Mouse (Mus musculus) megakaryocyte, embryonic 14.5 days (primary cell): ENCODE measurements around the gene C2cd2l. TPM values are rescaled to one million over a fixed set of nuclear protein-coding genes. Genes with fewer than 3 reads are reported as not detected.

Experiments
- H3K27me3 ChIP-seq: replicated peaks from 2 replicates; pipeline ENCODE3; 2012; ENCODE audit warnings: inconsistent platforms
- H3K36me3 ChIP-seq: replicated peaks from 2 replicates; pipeline ENCODE3; 2012; ENCODE audit warnings: low read length, inconsistent platforms, mixed read lengths
- H3K4me1 ChIP-seq: 2 replicates; pipeline ENCODE4 v1.6.1; 2012; ENCODE audit warnings: inconsistent platforms
- H3K4me3 ChIP-seq: replicated peaks from 2 replicates; pipeline ENCODE3; 2012; ENCODE audit warnings: moderate library complexity, mild to moderate bottlenecking, inconsistent platforms
- H3K9me3 ChIP-seq: 2 replicates; pipeline ENCODE4 v1.6.1; 2012; ENCODE audit warnings: inconsistent platforms
- FLI1 ChIP-seq: IDR thresholded peaks from 2 replicates; pipeline ENCODE4 v1.6.1; 2012; ENCODE audit warnings: low read length, inconsistent platforms, mixed read lengths
- GATA1 ChIP-seq: IDR thresholded peaks from 3 replicates; pipeline ENCODE4 v1.6.1; 2012; ENCODE audit warnings: mixed read lengths, low read length, inconsistent platforms, borderline replicate concordance
- polyA plus RNA-seq: library from polyadenylated mRNA; stranded (reverse); fragments of >175 nt; gene quantifications from 2 replicates; pipeline ENCODE4 v1.2.3, GENCODE M21; 2012; ENCODE audit warnings: low replicate concordance; ENCODE audit not compliant: insufficient read depth

The C2cd2l gene
- polyA plus RNA-seq, 1 experiment: 44.6 TPM

GRCm38 (mm10) chr9:44268432-44268831 lies 51.7 kb downstream of the C2cd2l start, which contains the start of gene Nlrx1:
Nlrx1 (minus strand) TSS chr9:44268599.
- Histone ChIP-seq H3K4me3 (peak within 1 kb of the TSS; percentile 90), H3K27me3 (peaks cover 26% of the 10 kb centered on the region), H3K9me3 (no peaks in the 10 kb centered on the region)

GRCm38 (mm10) chr9:44268027-44268360 lies 52.1 kb downstream of the C2cd2l start:
- Histone ChIP-seq H3K36me3 (peaks cover 20% of the 10 kb centered on the region), H3K4me3 (peak overlapping the region; percentile 90), H3K9me3 (no peaks in the 10 kb centered on the region), H3K4me1 (peaks cover 68% of the 10 kb centered on the region), H3K27me3 (peaks cover 24% of the 10 kb centered on the region)
- TF ChIP-seq FLI1: no peak
- TF ChIP-seq GATA1: no peak

More at GRCm38 (mm10) chr9:44268432-44268831, 51.7 kb downstream of the C2cd2l start, which contains the start of gene Nlrx1:
- no peak for TF ChIP-seq GATA1
- TF ChIP-seq FLI1: no peak
- peaks cover 71% of the 10 kb centered on the region for H3K4me1 ChIP-seq
- peaks cover 18% of the 10 kb centered on the region for H3K36me3 ChIP-seq

GRCm38 (mm10) chr9:44267319-44268026 lies 52.6 kb downstream of the C2cd2l start:
- no peaks in the 10 kb centered on the region for H3K9me3 ChIP-seq
- peak overlapping the region; percentile 90 for H3K4me3 ChIP-seq
- H3K4me1 ChIP-seq: peaks cover 66% of the 10 kb centered on the region
- TF ChIP-seq FLI1 (no peak), GATA1 (no peak)
- peaks cover 24% of the 10 kb centered on the region for H3K27me3 ChIP-seq
- peaks cover 26% of the 10 kb centered on the region for H3K36me3 ChIP-seq

GRCm38 (mm10) chr9:44266478-44267226 lies 53.4 kb downstream of the C2cd2l start:
- Histone ChIP-seq H3K27me3 (peaks cover 28% of the 10 kb centered on the region), H3K4me3 (peak overlapping the region; percentile 90), H3K4me1 (peaks cover 72% of the 10 kb centered on the region), H3K9me3 (no peaks in the 10 kb centered on the region), H3K36me3 (peaks cover 33% of the 10 kb centered on the region)
- TF ChIP-seq GATA1 (no peak), FLI1 (no peak)

GRCm38 (mm10) chr9:44261388-44261787 lies 58.7 kb downstream of the C2cd2l start:
- Histone ChIP-seq H3K4me3 (no peak overlapping the region), H3K9me3 (no peaks in the 10 kb centered on the region), H3K36me3 (peaks cover 61% of the 10 kb centered on the region), H3K27me3 (peaks cover 38% of the 10 kb centered on the region), H3K4me1 (peaks cover 62% of the 10 kb centered on the region)
- TF ChIP-seq GATA1 (no peak), FLI1 (no peak)

Other genes starting within 250 kb of the C2cd2l start
- not detected in 2 replicates for gene Mfrp, start 218.6 kb downstream of the C2cd2l start, polyA plus RNA-seq
- gene C1qtnf5, start 213.0 kb downstream of the C2cd2l start, polyA plus RNA-seq: not detected in 2 replicates
- not detected in 2 replicates for gene Gm49380, start 206.8 kb downstream of the C2cd2l start, polyA plus RNA-seq
- 4.3 and 22.2 TPM in 2 replicates for gene Rnf26, start 206.8 kb downstream of the C2cd2l start, polyA plus RNA-seq
- gene Mcam, start 185.8 kb downstream of the C2cd2l start, polyA plus RNA-seq: not detected in 2 replicates
- gene Cbl, start 86.2 kb downstream of the C2cd2l start, polyA plus RNA-seq: 2.4 and 3.9 TPM in 2 replicates
- not detected in 2 replicates for gene Ccdc153, start 79.6 kb downstream of the C2cd2l start, polyA plus RNA-seq
- 0.35 TPM in 1 of 2 replicates, not detected in the other for gene Pdzd3, start 68.8 kb downstream of the C2cd2l start, polyA plus RNA-seq
- gene Nlrx1, start 51.7 kb downstream of the C2cd2l start, polyA plus RNA-seq: 5.5 and 12.5 TPM in 2 replicates
- 0.19 TPM in 1 of 2 replicates, not detected in the other for gene Abcg4, start 31.7 kb downstream of the C2cd2l start, polyA plus RNA-seq
- 1.3 and 4.9 TPM in 2 replicates for gene Hinfp, start 14.6 kb downstream of the C2cd2l start, polyA plus RNA-seq
- gene Dpagt1, start 5.7 kb upstream of the C2cd2l start, polyA plus RNA-seq: 7.1 and 9.5 TPM in 2 replicates
- gene H2afx, start 14.4 kb upstream of the C2cd2l start, polyA plus RNA-seq: 416 and 1,650 TPM in 2 replicates
- 51.1 and 76.9 TPM in 2 replicates for gene Hmbs, start 23.9 kb upstream of the C2cd2l start, polyA plus RNA-seq
- gene Vps11, start 41.4 kb upstream of the C2cd2l start, polyA plus RNA-seq: 5.8 and 8.3 TPM in 2 replicates
- gene Hyou1, start 59.2 kb upstream of the C2cd2l start, polyA plus RNA-seq: 14.1 and 28.1 TPM in 2 replicates
- 10.2 and 10.4 TPM in 2 replicates for gene Slc37a4, start 76.6 kb upstream of the C2cd2l start, polyA plus RNA-seq
- 33.9 and 149 TPM in 2 replicates for gene Rps25, start 86.9 kb upstream of the C2cd2l start, polyA plus RNA-seq
- 10.0 and 29.6 TPM in 2 replicates for gene Trappc4, start 87.3 kb upstream of the C2cd2l start, polyA plus RNA-seq
- 11.9 and 19.2 TPM in 2 replicates for gene Ccdc84, start 98.3 kb upstream of the C2cd2l start, polyA plus RNA-seq
- gene Foxr1, start 120.9 kb upstream of the C2cd2l start, polyA plus RNA-seq: not detected in 2 replicates
- gene Upk2, start 134.7 kb upstream of the C2cd2l start, polyA plus RNA-seq: not detected in 2 replicates
- gene Bcl9l, start 162.5 kb upstream of the C2cd2l start, polyA plus RNA-seq: 11.6 and 16.1 TPM in 2 replicates
- gene Cxcr5, start 241.6 kb upstream of the C2cd2l start, polyA plus RNA-seq: not detected in 2 replicates